Mouse (Mus musculus) limb, embryonic 11.5 days (tissue): ENCODE measurements around the gene Pga5. TPM values are rescaled to one million over a fixed set of nuclear protein-coding genes. Genes with fewer than 3 reads are reported as not detected.

Experiments used
- ATAC-seq: fragments of 200-750 bp; cut with Nextera tagmentation; 2 replicates; pipeline ENCODE4 v1.8.0; 2017; ENCODE audit warnings: low read depth; ENCODE audit not compliant: insufficient number of reproducible peaks, low FRiP score, low TSS enrichment
- DNase-seq: peaks from one replicate; pipeline ENCODE4 v3.0.0-alpha.2; 2015; ENCODE audit warnings: low spot score
- H3K27ac ChIP-seq: fragments of 300-500 bp; sonication (generic); replicated peaks from 2 replicates; pipeline ENCODE4 v1.5.1; 2014; ENCODE audit warnings: low read depth, mild to moderate bottlenecking, low read length
- H3K27me3 ChIP-seq: fragments of 300-500 bp; sonication (generic); 2 replicates; pipeline ENCODE4 v1.6.1; 2014; ENCODE audit warnings: mild to moderate bottlenecking, low read length, mixed read lengths; ENCODE audit not compliant: control insufficient read depth, insufficient read depth
- H3K36me3 ChIP-seq: fragments of 300-500 bp; sonication (generic); 2 replicates; pipeline ENCODE4 v1.6.1; 2014; ENCODE audit warnings: mild to moderate bottlenecking, low read length, moderate library complexity, mixed read lengths; ENCODE audit not compliant: control insufficient read depth, insufficient read depth
- H3K4me1 ChIP-seq: fragments of 300-500 bp; sonication (generic); 2 replicates; pipeline ENCODE4 v1.6.1; 2014; ENCODE audit warnings: low read length, mixed read lengths; ENCODE audit not compliant: control insufficient read depth, insufficient read depth
- H3K4me2 ChIP-seq: fragments of 300-500 bp; sonication (generic); 2 replicates; pipeline ENCODE4 v1.6.1; 2014; ENCODE audit warnings: low read depth, mild to moderate bottlenecking, moderate library complexity; ENCODE audit not compliant: severe bottlenecking
- H3K4me3 ChIP-seq: fragments of 300-500 bp; sonication (generic); 2 replicates; pipeline ENCODE4 v1.5.1; 2014; ENCODE audit warnings: low read depth, low read length
- H3K9ac ChIP-seq: fragments of 300-500 bp; sonication (generic); 2 replicates; pipeline ENCODE4 v1.6.1; 2014; ENCODE audit warnings: mild to moderate bottlenecking, low read length
- H3K9me3 ChIP-seq: fragments of 300-500 bp; sonication (generic); 2 replicates; pipeline ENCODE4 v1.6.1; 2016; ENCODE audit warnings: low read length; ENCODE audit not compliant: control insufficient read depth
- WGBS: fragments of 180-500 bp; shearing (Covaris S2); extraction: QIAGEN DNeasy Blood & Tissue Kit; methylation state at CpG from one replicate; pipeline ENCODE4 v1.1.7; 2014; 5-methylcytosine and 5-hydroxymethylcytosine counted together
- polyA plus RNA-seq: library from polyadenylated mRNA; unstranded; fragments of >200 nt; fragmentation: Nextera tagmentation; extraction: Ambion mirVana; gene quantifications from 2 replicates; pipeline ENCODE4 v1.2.1, GENCODE M21; 2014

The Pga5 gene
- polyA plus RNA-seq, 1 experiment from 2014 or later: not detected

GRCm38 (mm10) chr19:10698131-10698991, 20.5 kb upstream of the Pga5 start:
- no peak for ATAC-seq
- Histone ChIP-seq H3K36me3 (no peaks in the 10 kb centered on the region), H3K9ac (no peak overlapping the region), H3K9me3 (no peaks in the 10 kb centered on the region), H3K4me1 (0 out of 2 replicates have a peak, but pooled peaks cover 7% of the 10 kb centered on the region), H3K27me3 (no peaks in the 10 kb centered on the region), H3K4me2 (no peak overlapping the region), H3K27ac (no peak overlapping the region), H3K4me3 (no peak overlapping the region)
- DNase-seq: no peak
- WGBS: 82% methylated on average over 9 of the region's 9 CpGs

GRCm38 (mm10) chr19:10695801-10696200, 17.9 kb upstream of the Pga5 start:
- no peaks in the 10 kb centered on the region for H3K27me3 ChIP-seq
- no peaks in the 10 kb centered on the region for H3K9me3 ChIP-seq
- H3K4me2 ChIP-seq: no peak overlapping the region
- ATAC-seq: no peak
- H3K4me1 ChIP-seq: 0 out of 2 replicates have a peak, but pooled peaks cover 4% of the 10 kb centered on the region
- no peaks in the 10 kb centered on the region for H3K36me3 ChIP-seq
- no peak overlapping the region for H3K4me3 ChIP-seq
- no peak overlapping the region for H3K9ac ChIP-seq
- DNase-seq: no peak
- 75% methylated on average over 7 of the region's 7 CpGs for WGBS
- H3K27ac ChIP-seq: no peak overlapping the region

GRCm38 (mm10) chr19:10693926-10694682, 16.2 kb upstream of the Pga5 start:
- Histone ChIP-seq H3K4me3 (no peak overlapping the region), H3K9ac (no peak overlapping the region), H3K36me3 (no peaks in the 10 kb centered on the region), H3K4me1 (peaks cover 3% of the 10 kb centered on the region; the same call in 1 of the 2 replicates), H3K4me2 (no peak overlapping the region), H3K9me3 (no peaks in the 10 kb centered on the region), H3K27ac (no peak overlapping the region), H3K27me3 (no peaks in the 10 kb centered on the region)
- ATAC-seq: no peak
- DNase-seq: no peak
- WGBS: 90% methylated on average over 10 of the region's 10 CpGs

GRCm38 (mm10) chr19:10692361-10692760, 14.5 kb upstream of the Pga5 start:
- no peak for ATAC-seq
- Histone ChIP-seq H3K4me1 (peaks cover 10% of the 10 kb centered on the region; the same call in 1 of the 2 replicates), H3K9ac (no peak overlapping the region)

GRCm38 (mm10) chr19:10691660-10692059, 13.8 kb upstream of the Pga5 start:
- ATAC-seq (no peak), DNase-seq (no peak)
- H3K9ac ChIP-seq: peak overlapping the region; percentile 9; the same call in 1 of the 2 replicates
- WGBS: 75% methylated on average over 3 of the region's 3 CpGs
- H3K4me3 ChIP-seq: no peak overlapping the region
- H3K9me3 ChIP-seq: no peaks in the 10 kb centered on the region
- H3K27ac ChIP-seq: no peak overlapping the region
- H3K36me3 ChIP-seq: no peaks in the 10 kb centered on the region
- peaks cover 10% of the 10 kb centered on the region; the same call in 1 of the 2 replicates for H3K4me1 ChIP-seq
- H3K27me3 ChIP-seq: no peaks in the 10 kb centered on the region
- H3K4me2 ChIP-seq: no peak overlapping the region

More at GRCm38 (mm10) chr19:10692361-10692760, 14.5 kb upstream of the Pga5 start:
- Histone ChIP-seq H3K4me3 (no peak overlapping the region), H3K27ac (no peak overlapping the region), H3K4me2 (no peak overlapping the region), H3K36me3 (no peaks in the 10 kb centered on the region), H3K27me3 (no peaks in the 10 kb centered on the region), H3K9me3 (no peaks in the 10 kb centered on the region)
- 89% methylated on average over 4 of the region's 4 CpGs for WGBS
- no peak for DNase-seq

- H3K9me3 ChIP-seq: no peaks in the 10 kb centered on the region
- H3K27ac ChIP-seq: no peak overlapping the region
- H3K4me3 ChIP-seq: no peak overlapping the region
- DNase-seq (no peak), ATAC-seq (no peak)
- peaks cover 10% of the 10 kb centered on the region; the same call in 1 of the 2 replicates for H3K4me1 ChIP-seq
- no peaks in the 10 kb centered on the region for H3K27me3 ChIP-seq
- no peaks in the 10 kb centered on the region for H3K36me3 ChIP-seq
- WGBS: 86% methylated on average over 4 of the region's 4 CpGs
- no peak overlapping the region for H3K9ac ChIP-seq
- H3K4me2 ChIP-seq: no peak overlapping the region
Measured at GRCm38 (mm10) chr19:10691121-10691520, 13.2 kb upstream of the Pga5 start.

- Histone ChIP-seq H3K27ac (no peak overlapping the region), H3K4me2 (no peak overlapping the region), H3K9me3 (no peaks in the 10 kb centered on the region), H3K4me3 (no peak overlapping the region), H3K36me3 (no peaks in the 10 kb centered on the region), H3K4me1 (peaks cover 10% of the 10 kb centered on the region; the same call in 1 of the 2 replicates), H3K9ac (no peak overlapping the region), H3K27me3 (no peaks in the 10 kb centered on the region)
- ATAC-seq (no peak), DNase-seq (no peak)
- WGBS: 81% methylated on average over 3 of the region's 3 CpGs
Measured at GRCm38 (mm10) chr19:10690336-10690735, 12.5 kb upstream of the Pga5 start.

GRCm38 (mm10) chr19:10689470-10690166, 11.7 kb upstream of the Pga5 start:
- H3K4me1 ChIP-seq: peaks cover 10% of the 10 kb centered on the region; the same call in 1 of the 2 replicates
- 64% methylated on average over 5 of the region's 5 CpGs for WGBS
- no peak for DNase-seq

More at GRCm38 (mm10) chr19:10689470-10690166, 11.7 kb upstream of the Pga5 start:
- Histone ChIP-seq H3K4me3 (peak overlapping the region; percentile 84), H3K9ac (peak overlapping the region; percentile 81), H3K27me3 (no peaks in the 10 kb centered on the region), H3K4me2 (peak overlapping the region; percentile 66), H3K27ac (no peak overlapping the region; the same call in 1 of the 2 replicates), H3K36me3 (no peaks in the 10 kb centered on the region), H3K9me3 (no peaks in the 10 kb centered on the region)
- ATAC-seq: no peak
